Mouse (Mus musculus) G1E (cell line): ENCODE measurements around the gene Jade1.

Source experiments
- CTCF ChIP-seq: IDR thresholded peaks from 2 replicates; pipeline ENCODE4 v1.5.1; 2012; ENCODE audit warnings: low read depth, low read length, inconsistent platforms, mixed read lengths
- GATA1 ChIP-seq: IDR thresholded peaks from 2 replicates; pipeline ENCODE4 v1.6.1; 2012; ENCODE audit warnings: borderline replicate concordance, low read length, inconsistent platforms, mixed read lengths
- POLR2AphosphoS5 ChIP-seq: IDR thresholded peaks from 2 replicates; pipeline ENCODE4 v1.6.1; 2012; ENCODE audit warnings: low read depth, low read length, inconsistent platforms; ENCODE audit not compliant: insufficient replicate concordance
- TAL1 ChIP-seq: conservative IDR thresholded peaks from 2 replicates; pipeline ENCODE4 v1.6.1; 2012; ENCODE audit warnings: low read depth, low read length, inconsistent platforms, mixed read lengths

DNA sequence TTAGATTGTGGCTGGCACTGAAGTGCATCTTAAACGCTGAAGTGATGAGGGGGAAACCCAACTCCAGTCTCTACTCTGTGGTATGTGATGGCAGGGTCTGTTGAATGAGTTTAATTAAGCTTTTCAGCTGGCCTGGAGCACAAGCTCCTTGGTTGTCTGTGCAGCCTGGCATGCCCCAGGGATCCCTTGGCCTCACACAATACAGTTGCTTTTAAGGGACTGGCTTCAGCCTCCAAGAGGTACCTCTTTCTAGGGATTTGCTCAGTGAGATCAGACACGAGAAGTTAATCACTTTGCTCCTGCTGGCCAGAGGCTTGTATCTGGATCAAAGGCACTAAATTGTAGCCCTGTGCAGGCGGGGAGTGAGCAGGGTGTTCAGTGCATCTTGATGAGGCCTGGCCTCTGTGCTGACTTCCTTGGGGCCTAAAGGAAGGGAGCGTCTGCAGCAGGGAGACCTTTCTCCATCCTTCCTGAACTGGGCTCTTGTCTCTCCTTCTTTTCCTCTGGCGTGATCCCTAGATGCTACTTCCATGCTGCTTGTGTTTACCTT lies 48.0 kb downstream of the Jade1 start:
- TF ChIP-seq CTCF (no peak), TAL1 (no peak), GATA1 (no peak), POLR2AphosphoS5 (no peak)
